Mouse (Mus musculus) CH12.LX (cell line): ENCODE results near the gene Ephx1. TPM values are rescaled to one million over a fixed set of nuclear protein-coding genes. Genes with fewer than 3 reads are reported as not detected.

ENCODE experiments used
- DNase-seq: peaks from one replicate; pipeline ENCODE4 v3.0.0-alpha.2; 2013; ENCODE audit errors: extremely low read depth
- H3K27ac ChIP-seq: 2 replicates; pipeline ENCODE4 v1.5.1; 2012; ENCODE audit warnings: low read depth, mild to moderate bottlenecking, control low read depth, moderate library complexity; ENCODE audit not compliant: insufficient read depth
- H3K27me3 ChIP-seq: replicated peaks from 2 replicates; pipeline ENCODE3; 2012; ENCODE audit warnings: inconsistent platforms
- H3K36me3 ChIP-seq, 2 experiments: replicated peaks in 1 of 2; 2 replicates each; pipeline versions ENCODE3 to v1.6.1; 2012; ENCODE audit warnings: inconsistent platforms in 1 of 2, low read length in 1 of 2, mild to moderate bottlenecking in 1 of 2, mixed read lengths in 1 of 2, moderate library complexity in 1 of 2; ENCODE audit not compliant: control insufficient read depth in 1 of 2, insufficient read depth in 1 of 2
- H3K4me1 ChIP-seq, 2 experiments: 2 replicates each; pipeline ENCODE4 v1.6.1; 2012; ENCODE audit warnings: inconsistent platforms in 1 of 2, moderate library complexity in 1 of 2; ENCODE audit not compliant: insufficient read depth in 2 of 2, control insufficient read depth in 1 of 2
- H3K4me2 ChIP-seq: 2 replicates; pipeline ENCODE4 v1.6.1; 2012; ENCODE audit warnings: low read depth, mild to moderate bottlenecking, control low read depth; ENCODE audit not compliant: poor library complexity, insufficient read depth, severe bottlenecking
- H3K4me3 ChIP-seq, 3 experiments: fragments of 150-350 bp in 1 of 3; sonication (generic) in 1 of 3; replicated peaks in 1 of 3; 2 replicates each; pipeline versions ENCODE3 to v1.5.1; 2011 to 2012; ENCODE audit warnings: low read depth in 2 of 3, low read length in 2 of 3, mild to moderate bottlenecking in 2 of 3, moderate library complexity in 2 of 3, control low read depth in 1 of 3, improper control_type of control experiment in 1 of 3, inconsistent platforms in 1 of 3, mixed read lengths in 1 of 3; ENCODE audit not compliant: poor library complexity in 1 of 3
- H3K79me2 ChIP-seq: replicated peaks from 2 replicates; pipeline ENCODE4 v1.6.1; 2012; ENCODE audit warnings: mild to moderate bottlenecking, moderate library complexity; ENCODE audit not compliant: control insufficient read depth, poor library complexity, insufficient read depth, severe bottlenecking; ENCODE audit errors: extremely low read depth
- H3K9ac ChIP-seq: 2 replicates; pipeline ENCODE4 v1.6.1; 2012; ENCODE audit warnings: low read depth, mild to moderate bottlenecking, control low read depth, moderate library complexity; ENCODE audit not compliant: insufficient read depth
- H3K9me3 ChIP-seq: replicated peaks from 2 replicates; pipeline ENCODE3; 2012; ENCODE audit warnings: low read length, inconsistent platforms, mixed read lengths
- CHD1 ChIP-seq: IDR thresholded peaks from 2 replicates; pipeline ENCODE4 v1.6.1; 2012; ENCODE audit warnings: low read depth, low read length, improper control_type of control experiment, inconsistent platforms
- CHD2 ChIP-seq: IDR thresholded peaks from 2 replicates; pipeline ENCODE4 v1.6.1; 2011; ENCODE audit warnings: low read length, improper control_type of control experiment
- CTCF ChIP-seq, 2 experiments: IDR thresholded peaks in 1 of 2; conservative IDR thresholded peaks in 1 of 2; 2 replicates each; pipeline ENCODE4 v1.5.1; 2011 to 2012; ENCODE audit warnings: low read depth in 2 of 2, low read length in 2 of 2, improper control_type of control experiment in 1 of 2, inconsistent platforms in 1 of 2, mild to moderate bottlenecking in 1 of 2, moderate library complexity in 1 of 2
- E2F4 ChIP-seq: IDR thresholded peaks from 2 replicates; pipeline ENCODE4 v1.6.1; 2011; ENCODE audit warnings: low read depth, low read length, improper control_type of control experiment; ENCODE audit not compliant: insufficient replicate concordance
- EP300 ChIP-seq: IDR thresholded peaks from 2 replicates; pipeline ENCODE4 v1.6.1; 2011; ENCODE audit warnings: low read length, improper control_type of control experiment
- GABPA ChIP-seq: IDR thresholded peaks from 2 replicates; pipeline ENCODE4 v1.6.1; 2012; ENCODE audit warnings: low read depth, low read length, improper control_type of control experiment, inconsistent platforms; ENCODE audit not compliant: insufficient replicate concordance
- HCFC1 ChIP-seq: IDR thresholded peaks from 2 replicates; pipeline ENCODE4 v1.6.1; 2012; ENCODE audit warnings: low read depth, mild to moderate bottlenecking, inconsistent platforms, low read length, improper control_type of control experiment
- IRF4 ChIP-seq: IDR thresholded peaks from 2 replicates; pipeline ENCODE4 v1.6.1; 2014; ENCODE audit warnings: low read depth, mild to moderate bottlenecking, inconsistent platforms, low read length, improper control_type of control experiment
- KAT2A ChIP-seq: IDR thresholded peaks from 2 replicates; pipeline ENCODE4 v1.6.1; 2012; ENCODE audit warnings: low read length, improper control_type of control experiment, inconsistent platforms; ENCODE audit not compliant: insufficient replicate concordance
- MAFK ChIP-seq: IDR thresholded peaks from 2 replicates; pipeline ENCODE4 v1.6.1; 2011; ENCODE audit warnings: low read length, improper control_type of control experiment; ENCODE audit not compliant: insufficient replicate concordance
- MAX ChIP-seq: IDR thresholded peaks from 2 replicates; pipeline ENCODE4 v1.6.1; 2011; ENCODE audit warnings: low read length, improper control_type of control experiment
- MAZ ChIP-seq: IDR thresholded peaks from 2 replicates; pipeline ENCODE4 v1.6.1; 2012; ENCODE audit warnings: low read depth, mild to moderate bottlenecking, inconsistent platforms, low read length, improper control_type of control experiment, moderate library complexity
- MXI1 ChIP-seq: IDR thresholded peaks from 2 replicates; pipeline ENCODE4 v1.6.1; 2011; ENCODE audit warnings: mild to moderate bottlenecking, low read depth, low read length, improper control_type of control experiment
- MYC ChIP-seq: IDR thresholded peaks from 2 replicates; pipeline ENCODE4 v1.6.1; 2011; ENCODE audit warnings: low read depth, mild to moderate bottlenecking, improper control_type of control experiment, low read length
- PAX5 ChIP-seq: IDR thresholded peaks from 2 replicates; pipeline ENCODE4 v1.6.1; 2012; ENCODE audit warnings: low read length, inconsistent platforms, mixed read lengths
- RAD21 ChIP-seq: IDR thresholded peaks from 2 replicates; pipeline ENCODE4 v1.6.1; 2011; ENCODE audit warnings: low read depth, mild to moderate bottlenecking, low read length, improper control_type of control experiment, moderate library complexity
- RCOR1 ChIP-seq: conservative IDR thresholded peaks from 2 replicates; pipeline ENCODE4 v1.6.1; 2012; ENCODE audit warnings: low read depth, mild to moderate bottlenecking, inconsistent platforms, low read length, improper control_type of control experiment
- USF1 ChIP-seq: IDR thresholded peaks from 2 replicates; pipeline ENCODE4 v1.6.1; 2014; ENCODE audit warnings: low read depth, mild to moderate bottlenecking, inconsistent platforms, low read length, improper control_type of control experiment
- USF2 ChIP-seq: conservative IDR thresholded peaks from 2 replicates; pipeline ENCODE4 v1.6.1; 2011; ENCODE audit warnings: low read depth, low read length, improper control_type of control experiment
- dilution Hi-C: fragments of 300-500 bp; cut with MboI; formaldehyde crosslinking; loops from 2 replicates; pipeline ENCODE4 v1.14.3; 2020; ENCODE audit warnings: low sequenced_read_pairs; ENCODE audit not compliant: extremely low pct_unique_long_range_greater_than_20kb, extremely low pct_ligation_motif_present
- in situ Hi-C: fragments of 300-500 bp; cut with MboI; formaldehyde crosslinking; loops from 3 replicates; pipeline ENCODE4 v1.14.3; 2019; ENCODE audit warnings: low sequenced_read_pairs, low pct_ligation_motif_present, low pct_unique_long_range_greater_than_20kb, mixed read lengths
- polyA plus RNA-seq: library from polyadenylated mRNA; unstranded; fragments of >175 nt; gene quantifications from 2 replicates; pipeline ENCODE4 v1.2.1, GENCODE M21; 2012; ENCODE audit warnings: low read depth; ENCODE audit not compliant: insufficient read length
- total RNA-seq, 2 experiments: library from RNA; depleted of rRNA; stranded (reverse); fragments of 300-350 nt in 1 of 2; fragments of >200 nt in 1 of 2; gene quantifications; 2 replicates each; pipeline ENCODE4 v1.2.3; 2012 to 2014

The Ephx1 gene
- total and polyA plus RNA-seq, 3 experiments: 10.7 to 20.7 (median 12.0) TPM

- dilution Hi-C loops: no loop called here
- peaks cover 0 to 9% of the 10 kb centered on the region in 2 experiments for H3K36me3 ChIP-seq
- H3K79me2 ChIP-seq: no peaks in the 10 kb centered on the region
- H3K9ac ChIP-seq: no peak overlapping the region
- in situ Hi-C loops: loop anchor here (25.0 kb wide), 1 partner anchor 532 kb away; no protein-coding TSS in a partner anchor
- H3K4me2 ChIP-seq: no peak overlapping the region
- TF ChIP-seq MAFK (no peak), RAD21 (no peak), MYC (no peak), MAZ (no peak), CTCF (conservative IDR thresholded peaks at IDR 0.05 in 1 of 2, IDR thresholded peaks at IDR 0.05 in 1 of 2; ENCODE audit: low read depth in 2 of 2, low read length in 2 of 2) (no peak)
- no peak for DNase-seq
- H3K27ac ChIP-seq: no peak overlapping the region
- no peak overlapping the region for H3K4me3 ChIP-seq
- peaks cover 3 to 11% of the 10 kb centered on the region in 2 experiments; a peak in 3 of 4 replicates for H3K4me1 ChIP-seq
- no peaks in the 10 kb centered on the region for H3K9me3 ChIP-seq
- H3K27me3 ChIP-seq: no peaks in the 10 kb centered on the region
Measured at GRCm38 (mm10) chr1:181005331-181005730, 15.4 kb downstream of the Ephx1 start.

DNA sequence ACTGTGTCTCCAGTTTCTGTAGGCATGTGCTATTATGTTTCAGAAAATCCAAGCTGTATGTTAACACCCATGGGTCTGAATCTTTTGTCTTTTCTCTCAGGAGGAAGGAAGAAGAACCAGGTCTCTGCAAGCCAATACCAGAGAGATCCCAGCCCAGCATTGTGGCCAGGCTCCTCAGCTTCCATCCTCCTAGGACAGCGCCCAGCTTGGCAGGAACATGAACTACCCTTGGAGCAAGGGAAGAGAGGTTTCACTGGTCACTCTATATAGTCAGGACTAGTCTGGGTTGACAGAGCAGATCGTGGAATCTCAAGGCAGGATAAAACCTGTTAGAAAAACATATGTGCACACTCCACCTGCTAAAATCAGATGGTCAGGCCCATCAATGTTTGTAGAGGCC lies 16.9 kb downstream of the Ephx1 start:
- no peaks in the 10 kb centered on the region for H3K9me3 ChIP-seq
- dilution Hi-C loops (no loop called here), in situ Hi-C loops (loop anchor here (25.0 kb wide), 1 partner anchor 534 kb away; no protein-coding TSS in a partner anchor)
- no peak overlapping the region for H3K9ac ChIP-seq
- H3K36me3 ChIP-seq: peaks cover 0 to 13% of the 10 kb centered on the region in 2 experiments
- DNase-seq: no peak
- TF ChIP-seq IRF4: no peak
- no peak for TF ChIP-seq MAFK
- TF ChIP-seq HCFC1: no peak
- TF ChIP-seq MXI1: no peak
- no peak for TF ChIP-seq CHD2
- TF ChIP-seq MAX: no peak
- no peak for TF ChIP-seq E2F4
- no peak for TF ChIP-seq KAT2A
- H3K4me1 ChIP-seq: no peaks in the 10 kb centered on the region
- H3K4me2 ChIP-seq: no peak overlapping the region
- no peak overlapping the region for H3K4me3 ChIP-seq
- no peak overlapping the region for H3K27ac ChIP-seq
- no peaks in the 10 kb centered on the region for H3K79me2 ChIP-seq
- no peaks in the 10 kb centered on the region for H3K27me3 ChIP-seq

DNA sequence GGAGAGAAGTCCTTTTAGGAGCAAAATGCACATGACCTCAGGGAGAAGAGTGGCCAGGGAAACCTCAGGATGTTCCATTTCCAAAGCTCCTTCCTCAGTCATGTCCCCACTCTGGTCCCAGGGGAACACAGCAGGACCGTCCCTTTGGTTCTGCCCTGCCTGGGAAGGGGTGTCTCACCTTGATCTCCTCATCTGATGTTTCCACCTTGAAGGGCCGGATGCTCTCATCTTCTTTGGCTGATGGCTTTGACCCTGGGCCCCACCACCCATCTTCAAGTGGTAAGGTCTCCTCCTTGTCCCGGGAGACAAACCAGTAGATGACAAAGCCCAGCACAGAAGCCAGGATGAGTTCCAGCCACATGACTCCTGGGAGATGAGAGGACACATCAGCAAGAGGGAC lies 19.1 kb downstream of the Ephx1 start:
- dilution Hi-C loops: no loop called here

More for the DNA sequence above, 19.1 kb downstream of the Ephx1 start:
- TF ChIP-seq GABPA (no peak), CHD1 (no peak), RCOR1 (no peak), PAX5 (no peak), MAX (no peak), E2F4 (no peak), USF2 (no peak), USF1 (no peak), RAD21 (no peak), IRF4 (no peak), HCFC1 (no peak), EP300 (no peak)
- Histone ChIP-seq H3K27ac (no peak overlapping the region), H3K36me3 (peaks cover 0 to 10% of the 10 kb centered on the region in 2 experiments), H3K4me1 (no peaks in the 10 kb centered on the region; a peak in 1 of 4 replicates), H3K4me2 (no peak overlapping the region), H3K27me3 (no peaks in the 10 kb centered on the region), H3K9ac (no peak overlapping the region), H3K79me2 (no peaks in the 10 kb centered on the region), H3K9me3 (no peaks in the 10 kb centered on the region), H3K4me3 (no peak overlapping the region)
- in situ Hi-C loops: loop anchor here (25.0 kb wide), 1 partner anchor 536 kb away; no protein-coding TSS in a partner anchor
- no peak for DNase-seq
